Mouse (Mus musculus): ENCODE measurements around the gene Hmgb4.

Gene Hmgb4

DNA sequence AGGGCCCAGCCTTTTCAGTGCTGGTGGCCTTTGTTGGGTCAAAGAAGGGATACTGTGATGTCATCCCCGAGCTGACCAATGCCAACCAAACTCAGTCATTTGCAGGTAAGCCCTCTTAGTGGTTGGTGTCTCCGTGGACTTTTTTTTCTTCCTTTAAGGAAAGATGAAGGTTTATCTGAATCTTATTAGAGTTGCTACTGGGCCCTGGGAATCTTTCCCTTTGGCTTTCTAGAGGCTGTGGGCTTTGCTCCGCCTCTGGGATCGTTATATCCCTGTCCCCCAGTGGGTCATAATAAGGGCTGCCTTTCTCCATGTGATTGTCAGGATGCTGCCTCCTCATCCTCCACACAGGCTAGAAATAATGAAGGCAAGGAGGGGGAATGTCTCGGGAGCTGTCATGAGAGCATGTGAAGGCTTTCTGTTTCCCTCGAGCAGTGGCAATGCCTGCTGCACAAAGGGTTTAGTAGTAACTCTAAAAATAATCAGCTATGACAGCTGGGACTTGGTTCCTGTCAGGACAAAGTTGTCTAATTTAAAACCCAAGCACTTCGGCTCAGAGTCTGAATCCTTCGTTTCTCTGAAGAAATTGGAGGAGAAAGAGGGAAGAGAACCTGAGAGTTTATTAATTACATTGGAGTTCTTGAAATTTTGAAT is at the start of gene Hmgb4:
Gene Hmgb4, minus strand, starts transcription at position 51 of the 654 bp plus-strand sequence.
- DNase-seq, result no peak

DNA sequence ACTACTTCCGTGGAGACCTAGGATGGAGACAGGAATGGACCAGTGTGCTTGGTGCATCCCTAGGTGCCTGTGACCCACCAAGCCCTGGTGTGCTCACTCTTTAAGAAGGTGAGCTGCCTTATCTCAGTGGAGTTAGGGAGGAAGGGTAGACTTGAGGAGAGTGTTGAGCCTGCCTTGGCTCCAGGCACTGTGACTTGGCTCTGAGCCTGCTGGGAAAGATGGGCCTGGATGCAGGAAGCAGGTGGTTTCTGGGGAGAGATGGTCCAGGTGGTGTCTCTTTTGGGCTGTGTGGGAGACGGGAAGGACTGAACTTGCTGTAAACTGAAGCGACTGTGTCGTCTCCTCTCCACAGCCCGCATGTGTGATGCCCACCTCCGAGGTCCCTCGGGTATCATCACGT is 45.3 kb upstream of the Hmgb4 start:
- peak; percentile 55 to 74 for DNase-seq

DNA sequence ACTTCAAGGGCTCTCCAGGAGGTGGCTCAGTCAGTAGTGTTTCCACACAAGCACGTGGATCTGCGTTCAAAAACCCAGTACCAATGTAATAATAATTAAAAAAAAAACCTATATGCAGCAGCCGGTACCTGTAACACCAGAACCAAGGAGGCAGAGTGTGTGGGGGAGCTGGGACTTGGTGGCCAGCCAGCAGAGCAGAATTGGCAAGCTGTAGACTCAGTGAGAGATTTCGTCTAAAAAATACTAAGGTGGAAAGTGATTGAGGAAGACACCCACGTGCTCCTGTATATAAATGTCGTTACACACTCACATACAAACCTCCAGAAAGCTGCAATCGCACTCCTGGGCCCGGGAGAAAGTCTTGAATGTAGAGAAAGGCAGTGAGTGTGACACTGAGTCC is 43.3 kb upstream of the Hmgb4 start:
- DNase-seq, result peak in 1 of 2 experiments; percentile 55

DNA sequence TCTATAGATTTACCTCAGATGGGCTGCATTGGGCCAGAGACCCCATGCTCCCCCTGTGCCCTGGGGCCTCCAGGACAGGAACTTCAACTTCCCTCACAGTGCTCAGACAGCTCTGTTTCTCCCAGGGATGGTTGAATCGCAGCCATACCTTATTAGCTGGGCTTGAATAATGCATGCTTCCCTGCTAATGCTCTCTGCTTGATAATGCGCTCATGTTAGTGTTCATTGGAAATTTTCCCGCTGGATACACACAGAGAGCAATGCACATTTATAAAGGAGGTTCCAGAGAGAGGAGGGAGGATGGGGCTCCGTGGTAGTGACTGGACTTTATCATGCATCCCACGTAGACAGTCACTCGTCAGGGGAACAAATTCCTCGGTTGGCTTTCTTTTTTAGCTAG is 27.3 kb upstream of the Hmgb4 start:
- no peak for DNase-seq

DNA sequence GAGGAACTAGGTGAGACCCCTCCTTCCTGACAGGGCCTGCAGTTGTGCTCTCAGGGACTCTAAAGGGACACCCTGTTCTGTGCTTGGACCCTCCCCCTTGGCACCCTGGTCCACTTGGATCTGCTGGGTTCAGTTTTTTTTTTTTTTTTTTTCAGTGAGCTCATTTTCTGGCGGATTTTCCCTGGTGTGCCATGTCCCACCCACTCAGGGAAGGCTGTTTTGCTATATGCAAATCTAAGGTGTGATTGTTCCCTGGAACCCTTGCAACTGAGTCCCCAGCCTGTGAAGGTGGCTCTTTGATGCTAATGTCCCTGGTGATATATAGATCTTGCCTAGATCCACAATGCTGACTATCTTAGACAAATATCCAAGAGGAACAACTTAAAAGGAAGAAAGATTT is 24.3 kb upstream of the Hmgb4 start:
- DNase-seq, result no peak

DNA sequence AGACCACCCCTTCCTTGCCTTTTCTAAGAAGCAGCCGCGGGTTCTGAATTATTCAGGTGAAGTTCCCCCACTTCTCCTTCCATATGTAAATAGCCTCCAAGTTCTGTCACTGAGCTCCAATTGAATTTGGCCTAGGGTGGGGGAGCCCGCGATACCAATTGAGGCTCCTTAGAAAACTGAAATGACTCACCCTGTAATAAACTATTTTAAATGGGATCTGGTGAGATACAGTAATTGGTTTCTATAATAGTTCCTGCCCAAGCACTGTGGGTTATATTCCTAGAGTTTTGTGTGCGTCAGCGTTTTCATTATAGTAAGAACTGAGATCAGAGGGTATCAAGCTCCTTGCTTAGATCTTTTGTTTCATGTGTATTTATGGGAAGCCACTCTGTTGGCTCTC is 14.8 kb upstream of the Hmgb4 start:
- DNase-seq, result no peak

DNA sequence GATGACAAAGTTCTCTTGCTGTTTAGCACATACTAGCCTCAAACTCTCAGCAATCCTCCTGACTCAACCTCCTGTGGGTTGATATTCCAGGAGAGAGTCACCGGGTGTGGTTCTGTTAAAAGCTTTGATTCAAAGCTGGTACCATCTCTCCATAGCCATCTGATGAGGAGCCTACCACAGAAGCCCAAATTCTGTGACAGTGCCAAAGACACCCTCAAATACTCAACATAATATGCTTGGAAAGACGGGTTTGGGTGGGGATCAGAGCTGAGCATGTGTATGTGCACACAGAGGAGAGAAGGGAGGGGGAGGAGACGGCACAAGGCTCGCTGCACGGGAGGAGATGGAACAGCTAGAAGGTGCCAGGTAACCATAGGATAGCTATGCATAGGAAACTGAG is 14.4 kb upstream of the Hmgb4 start:
- no peak for DNase-seq

DNA sequence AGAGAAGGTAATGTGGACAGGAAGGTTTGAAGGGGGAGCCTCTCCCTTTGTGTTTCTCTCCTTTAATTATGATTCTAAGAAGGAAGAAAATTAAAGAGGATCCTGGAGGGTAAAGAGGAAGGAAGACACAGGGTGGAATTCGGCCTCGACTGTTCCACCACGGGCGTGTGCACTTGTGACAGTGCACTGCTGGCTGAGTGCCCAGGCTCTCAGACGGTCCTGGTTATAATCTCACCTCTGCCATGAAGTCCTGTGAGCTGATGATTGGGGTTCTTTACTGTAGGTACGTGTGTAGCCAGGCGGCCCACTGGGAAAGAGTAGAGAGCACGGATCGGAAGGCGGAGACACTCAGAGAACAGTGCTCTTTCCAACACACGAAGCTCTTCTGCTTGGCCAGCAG is 12.4 kb upstream of the Hmgb4 start:
- peak in 1 of 2 experiments; percentile 54 for DNase-seq

DNA sequence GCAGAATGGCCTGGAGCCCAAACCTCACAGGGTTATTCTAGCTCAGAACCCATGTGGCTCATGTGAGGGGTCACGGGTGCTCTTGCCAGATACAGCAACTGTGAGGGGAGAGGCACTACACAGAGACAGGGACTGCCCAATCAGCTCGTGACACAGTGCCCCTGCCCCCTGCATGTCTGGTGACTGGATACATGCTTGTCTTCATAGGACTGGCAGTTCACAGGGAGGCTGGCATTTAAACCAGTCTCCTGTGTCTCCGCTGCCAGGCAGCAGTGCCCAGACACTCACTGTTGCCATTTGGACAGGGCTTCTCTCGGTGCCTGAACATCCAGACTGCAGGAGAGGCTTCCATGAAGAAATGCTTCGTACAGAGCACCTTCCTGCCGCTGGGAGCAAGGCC is 11.7 kb upstream of the Hmgb4 start:
- DNase-seq, result peak; percentile 60 to 68

DNA sequence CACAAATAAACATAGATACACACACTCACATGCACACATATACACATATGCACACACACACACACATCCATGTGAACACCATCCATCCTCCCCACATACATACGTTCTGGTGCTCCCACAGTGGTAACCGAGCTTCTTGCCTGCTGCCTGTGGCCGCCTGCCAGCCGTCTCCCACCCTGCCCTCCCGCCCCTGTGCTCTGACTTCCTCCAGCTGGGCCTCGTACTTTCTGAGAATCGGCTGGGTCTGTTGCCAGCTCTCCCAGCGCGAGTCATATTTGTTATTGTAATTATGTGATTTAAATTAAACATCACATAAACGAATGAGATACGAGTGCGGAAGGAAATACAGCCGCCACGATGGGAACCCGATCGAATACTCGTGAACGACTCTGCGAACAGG is 10.2 kb upstream of the Hmgb4 start:
- DNase-seq, result no peak

DNA sequence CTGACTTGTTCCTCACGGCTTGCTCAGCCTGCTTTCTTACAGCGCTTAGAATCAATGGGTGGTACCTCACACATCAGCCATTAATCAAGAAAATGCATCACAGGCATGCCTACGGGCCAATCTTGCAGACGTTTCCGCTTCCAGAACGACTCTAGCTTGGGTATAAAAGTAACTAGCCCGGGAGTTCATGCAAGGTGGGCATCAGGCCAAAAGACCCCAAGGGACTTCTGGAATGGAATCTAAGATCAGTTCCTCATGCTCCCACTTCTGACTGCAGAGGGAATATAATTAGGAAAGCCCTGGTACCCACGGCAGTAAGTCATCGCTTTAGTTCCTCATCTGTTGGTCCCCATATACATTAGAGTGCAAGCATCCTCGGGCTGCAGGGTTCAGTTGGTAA is 9.4 kb upstream of the Hmgb4 start:
- DNase-seq, result no peak

DNA sequence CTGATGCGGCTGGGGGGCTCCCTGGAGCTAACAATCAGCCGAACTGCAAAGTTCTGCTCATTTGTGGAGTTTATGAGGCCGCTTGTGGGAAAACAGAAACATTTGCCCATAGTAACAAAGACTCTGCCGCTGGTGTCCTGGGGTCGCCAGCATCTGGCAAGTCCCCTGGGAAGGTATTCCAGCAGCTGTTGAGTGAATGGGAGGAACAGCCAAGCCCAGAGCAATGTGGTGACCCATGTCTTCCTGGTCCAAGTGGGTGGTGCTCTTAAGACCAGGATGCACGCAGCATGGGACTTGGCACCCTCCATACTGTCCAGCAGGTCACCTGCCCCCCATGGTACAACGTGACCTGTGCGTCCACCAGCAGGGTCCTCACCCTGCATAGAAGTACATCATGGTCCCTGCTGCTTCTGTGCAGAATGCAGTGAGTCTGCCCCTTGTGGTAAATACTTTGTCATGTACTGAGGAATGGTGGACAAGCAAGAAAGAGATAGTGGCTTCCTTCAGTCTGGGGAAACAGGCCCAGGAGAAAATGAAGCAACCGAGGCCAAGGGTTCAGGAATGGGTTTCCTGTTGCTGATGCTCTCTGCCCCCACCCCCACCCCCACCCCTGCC is 8.6 kb upstream of the Hmgb4 start:
- DNase-seq, result no peak

DNA sequence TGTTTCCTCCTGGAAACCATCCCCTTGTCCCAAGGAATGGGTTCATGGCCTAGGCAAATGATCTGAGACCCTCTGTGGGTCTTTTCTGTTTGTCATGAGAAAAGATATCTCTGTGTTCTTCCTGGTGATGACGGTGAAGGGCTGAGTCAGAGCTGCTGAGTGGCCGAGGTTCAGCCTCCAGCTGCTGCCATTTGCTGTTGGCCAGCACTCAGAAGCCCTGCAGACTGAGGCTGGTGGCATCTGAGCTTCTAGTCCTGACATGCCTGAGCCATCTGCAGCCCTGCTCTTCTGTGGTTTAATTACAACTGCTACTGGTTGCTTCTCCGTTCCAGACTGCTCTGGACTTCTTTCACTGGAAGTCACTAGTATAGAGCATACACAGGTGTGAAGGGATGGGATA is 4.6 kb upstream of the Hmgb4 start:
- DNase-seq, result no peak

DNA sequence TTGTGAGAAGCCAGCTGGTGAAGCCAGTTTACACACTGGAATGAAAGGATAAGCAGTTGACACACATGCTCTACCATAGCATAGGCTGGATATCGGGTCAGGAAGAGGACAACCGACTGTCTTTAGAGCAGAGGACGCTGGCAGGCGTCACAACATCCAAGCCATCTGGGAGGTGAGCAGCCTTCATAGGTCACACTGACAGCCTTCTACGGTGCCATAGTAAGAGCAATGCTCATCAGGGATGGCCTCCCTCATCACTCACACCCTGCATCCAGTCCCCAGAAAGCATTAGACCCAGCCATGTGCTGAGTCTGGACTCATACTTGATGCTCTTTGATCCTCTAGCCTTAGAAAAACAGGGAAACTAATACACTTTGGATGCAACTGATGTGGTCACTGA is 3.7 kb upstream of the Hmgb4 start:
- DNase-seq, result no peak

DNA sequence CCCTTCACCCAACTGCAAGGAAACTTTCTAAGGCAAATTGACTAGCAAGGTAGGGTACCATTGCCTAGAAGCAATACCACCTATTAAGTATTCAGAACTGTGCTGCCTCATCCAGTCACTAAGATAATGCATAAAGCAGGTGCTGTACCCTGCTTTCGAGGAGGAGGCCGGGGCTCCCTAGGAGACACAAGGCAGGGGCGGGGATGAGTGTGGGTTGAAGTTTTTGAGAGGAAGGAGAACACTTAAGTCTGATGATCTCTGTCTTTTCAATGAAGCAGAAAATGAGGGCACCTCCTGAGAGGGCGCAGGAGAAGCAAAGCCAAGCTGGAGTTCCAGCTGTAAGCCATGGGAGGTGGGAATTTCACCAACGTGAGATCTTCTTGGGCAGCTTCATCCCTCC is 1.5 kb downstream of the Hmgb4 start:
- no peak for DNase-seq

DNA sequence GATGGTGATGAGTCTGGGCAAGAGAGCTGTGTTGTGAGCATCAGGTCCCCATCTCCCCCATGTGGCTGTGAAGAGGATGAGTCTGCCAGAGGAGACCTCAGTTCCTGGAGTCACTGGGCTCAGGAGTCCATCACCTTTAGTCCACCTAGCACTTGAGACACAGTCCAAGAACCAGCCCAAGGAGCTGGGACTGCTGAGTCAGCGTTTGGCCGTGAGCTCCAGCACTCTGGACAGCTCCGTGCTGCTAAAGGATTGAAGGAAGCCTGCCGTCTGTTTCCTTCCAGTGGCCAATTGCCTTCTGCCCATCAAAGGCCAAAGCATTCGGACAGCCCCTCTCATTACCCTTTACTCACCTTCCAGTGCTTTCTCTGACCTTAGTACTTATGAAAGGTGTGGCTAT is 12.1 kb downstream of the Hmgb4 start:
- DNase-seq, result peak in 1 of 2 experiments; percentile 33

DNA sequence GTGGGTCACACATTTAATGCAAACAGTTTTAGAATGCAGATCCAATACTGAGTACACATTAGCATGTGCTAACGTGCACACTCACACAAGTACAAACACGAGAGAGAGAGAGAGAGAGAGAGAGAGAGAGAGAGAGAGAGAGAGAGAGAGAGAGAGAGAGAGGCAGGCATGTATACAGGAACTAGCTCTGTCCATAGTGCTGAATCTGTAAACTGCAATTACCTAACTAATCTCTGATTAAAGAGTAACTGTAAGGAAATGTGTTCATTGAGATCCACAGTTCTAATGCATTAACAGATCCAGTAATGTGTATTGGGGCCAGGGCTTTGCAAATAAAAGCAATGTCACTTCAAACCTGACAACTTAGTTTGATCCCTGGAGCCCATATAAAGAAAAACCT is 15.6 kb downstream of the Hmgb4 start:
- DNase-seq, result no peak

DNA sequence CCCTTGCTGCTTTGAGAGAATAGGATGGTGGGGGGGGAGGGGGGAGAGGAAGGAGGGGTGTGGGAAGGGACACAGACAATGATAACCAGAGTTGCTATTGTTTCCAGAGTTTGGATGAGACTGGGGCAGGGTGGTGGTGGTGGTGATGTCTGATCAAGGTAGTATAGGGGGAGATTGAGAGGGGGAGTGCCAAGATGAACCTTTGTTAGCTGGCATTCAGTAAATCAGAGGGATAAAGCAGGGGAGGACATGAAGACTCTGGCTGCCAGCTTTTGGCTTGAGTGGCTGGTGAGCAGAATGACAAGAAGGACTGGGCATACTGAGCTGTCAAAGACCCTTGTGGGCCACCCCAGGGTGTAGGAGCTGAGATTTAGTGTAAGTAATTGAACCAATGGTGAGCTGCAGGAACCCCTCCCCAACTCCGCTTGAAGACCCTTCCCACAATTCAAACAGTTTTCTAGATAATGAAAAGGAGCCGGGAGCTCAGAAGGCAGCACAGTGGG is 18.9 kb downstream of the Hmgb4 start:
- no peak for DNase-seq

DNA sequence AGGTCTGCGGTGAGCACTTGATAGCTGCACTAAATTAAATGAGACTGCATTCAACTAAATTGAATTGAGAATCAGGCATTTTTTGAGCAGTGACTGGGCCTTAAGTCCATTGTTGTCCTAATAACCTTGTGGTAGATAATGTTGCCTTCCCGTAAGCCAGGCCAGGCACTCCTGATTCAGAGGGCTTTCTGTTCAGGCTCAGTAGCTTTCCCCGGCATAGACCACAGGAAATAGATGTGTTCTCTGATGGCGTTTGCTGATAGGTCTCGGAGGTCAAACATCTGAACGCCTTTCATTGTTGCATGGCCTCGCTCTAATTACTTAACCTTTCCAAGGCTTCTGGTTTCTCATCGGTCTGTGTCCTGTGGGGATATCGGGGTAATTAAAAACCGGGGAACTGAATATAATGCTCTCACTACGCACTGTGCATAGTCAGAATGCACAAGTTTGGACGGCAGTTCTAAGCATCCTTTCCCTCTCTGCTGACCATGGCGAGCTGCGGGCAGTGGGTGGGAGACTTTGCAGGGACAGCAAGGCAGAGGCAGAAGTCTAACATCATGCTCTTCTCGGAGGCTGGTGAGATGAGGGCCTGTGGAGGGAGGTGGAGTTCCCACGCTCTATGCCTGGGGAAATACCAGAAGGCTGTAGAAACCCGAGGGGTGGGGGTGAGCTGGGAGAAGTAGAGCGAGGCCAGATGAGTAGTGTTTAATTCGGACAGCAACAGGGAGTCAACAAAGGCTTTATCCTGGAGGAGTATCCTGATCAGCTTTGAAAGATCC is 19.5 kb downstream of the Hmgb4 start:
- no peak for DNase-seq

DNA sequence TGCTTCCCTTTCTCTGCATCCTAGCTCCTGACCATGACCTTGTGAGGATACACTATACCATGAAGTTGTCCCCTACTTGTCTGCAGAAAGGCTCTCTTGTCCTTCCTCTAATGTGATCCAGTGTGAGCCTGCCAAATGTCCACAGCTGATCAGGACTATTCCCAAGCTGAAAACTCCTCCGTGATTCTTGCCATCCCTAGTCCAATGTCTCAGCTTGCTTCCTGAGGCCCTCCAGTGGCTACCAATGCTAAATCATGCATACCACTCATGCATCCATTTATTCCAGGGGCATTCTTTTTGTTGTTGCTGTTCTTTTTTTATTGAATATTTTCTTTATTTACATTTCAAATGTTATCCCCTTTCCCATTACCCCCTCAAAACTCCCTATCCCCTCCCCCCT is 21.6 kb downstream of the Hmgb4 start:
- DNase-seq, result peak in 1 of 2 experiments; percentile 41

DNA sequence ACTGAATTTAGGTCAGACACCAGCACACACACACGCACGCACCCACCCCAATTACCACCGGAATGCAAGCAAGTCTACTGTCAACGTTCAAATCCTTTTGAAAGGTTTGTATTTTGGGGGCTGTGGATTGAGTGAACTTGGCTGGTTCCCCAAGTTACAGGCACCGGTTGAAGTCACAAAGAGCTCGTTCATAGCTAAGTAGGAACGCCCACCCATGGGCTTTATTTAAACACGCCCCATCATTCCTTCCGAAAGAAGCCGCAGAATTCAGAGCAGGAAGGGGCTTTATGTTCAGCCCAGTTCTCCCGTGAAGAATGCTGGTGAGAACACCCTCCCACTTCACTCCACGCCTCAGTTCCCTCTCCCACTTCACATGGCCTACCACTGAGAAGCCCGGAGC is 27.3 kb downstream of the Hmgb4 start:
- no peak for DNase-seq

DNA sequence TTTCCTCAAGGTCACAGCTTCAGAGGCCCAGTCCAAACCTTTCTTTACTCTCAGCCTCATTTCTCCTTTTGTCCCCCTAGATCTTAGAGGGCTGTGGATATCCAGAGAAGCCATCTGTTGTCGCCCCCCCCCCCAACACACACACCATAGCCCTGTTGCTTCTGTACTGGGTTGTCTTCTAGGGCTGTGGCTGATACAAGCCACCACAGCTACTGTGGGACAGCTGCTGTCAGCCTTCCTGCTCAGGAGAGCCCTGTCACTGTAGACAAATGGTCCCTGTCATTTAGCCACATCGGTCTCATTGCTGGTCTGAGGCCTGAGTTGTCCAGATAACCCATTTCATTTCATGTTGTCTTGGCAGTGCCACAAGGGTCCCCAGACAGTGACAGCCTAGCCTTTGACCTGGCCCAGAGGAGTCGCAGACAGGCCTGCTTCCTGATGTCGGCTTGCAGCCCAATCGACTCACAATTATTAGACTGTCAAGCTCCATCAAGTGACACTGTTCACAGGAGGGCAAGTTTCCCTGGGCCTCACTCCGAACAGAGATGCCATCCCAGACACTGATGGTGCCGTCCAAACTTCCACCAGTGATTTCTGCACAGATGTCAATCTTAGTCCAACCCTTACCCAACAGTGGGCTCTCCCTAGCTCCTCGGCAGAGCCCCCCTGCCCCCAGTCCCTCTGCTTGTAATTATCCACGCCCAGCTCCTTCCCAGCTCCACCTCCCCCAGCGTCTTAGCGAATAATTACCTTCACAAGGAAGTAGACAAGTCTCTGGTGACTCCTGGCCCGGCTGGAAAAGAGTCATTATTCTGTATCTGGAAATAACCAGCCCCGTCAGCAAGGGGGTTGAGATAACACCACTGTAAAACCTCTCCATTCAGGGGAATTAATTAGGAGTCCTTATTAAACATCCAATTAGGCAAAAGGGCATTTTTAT is 33.1 kb downstream of the Hmgb4 start:
- no peak for DNase-seq

DNA sequence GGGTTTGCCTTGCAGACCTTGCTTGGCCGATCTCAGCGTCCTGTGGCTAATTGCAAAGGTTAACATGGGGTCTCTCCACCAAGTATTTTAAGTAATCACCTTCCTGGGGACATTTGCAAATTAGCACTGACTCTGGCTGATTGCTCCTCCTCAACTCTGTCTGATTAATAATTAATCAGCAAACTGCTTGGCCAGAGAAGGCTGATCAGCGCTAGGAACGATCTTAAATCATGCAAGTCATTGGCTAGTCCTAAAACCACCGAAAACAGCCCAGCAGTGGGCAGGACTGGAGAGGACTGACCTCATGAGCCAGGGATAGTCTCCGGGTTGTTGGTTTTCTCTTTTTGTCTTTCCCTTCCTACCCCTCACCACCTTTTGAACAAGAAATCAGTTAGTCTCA is 36.3 kb downstream of the Hmgb4 start:
- no peak for DNase-seq

All from cerebellum, postnatal 25 days (tissue).